Mouse (Mus musculus) spleen, postnatal 4 days (tissue): ENCODE measurements around the gene Kcnip4.

Source experiments
- DNase-seq, 2 experiments: peaks; one replicate each; pipeline ENCODE4 v3.0.0; 2022; ENCODE audit warnings: low spot score in 2 of 2

Kcnip4 gene

DNA sequence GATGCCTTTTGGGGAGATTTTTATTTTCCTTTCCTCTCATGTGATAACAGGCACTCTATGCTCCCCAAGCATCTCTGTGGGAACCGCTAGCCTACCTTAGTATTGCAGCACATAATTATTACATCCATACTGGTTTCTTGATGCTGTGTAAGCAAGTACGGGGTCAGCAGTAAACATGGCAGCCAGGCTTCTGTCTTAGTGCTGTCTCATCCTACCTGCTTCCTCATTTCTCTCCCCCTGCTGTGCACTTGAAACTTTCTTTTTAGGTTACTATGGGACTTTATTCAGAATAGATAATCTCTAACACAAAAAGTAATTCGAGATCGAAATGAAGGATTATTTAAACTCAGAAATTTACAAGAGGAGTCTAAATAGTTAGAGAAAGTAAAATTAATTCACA lies 973.0 kb downstream of the Kcnip4 start:
- no peak for DNase-seq

DNA sequence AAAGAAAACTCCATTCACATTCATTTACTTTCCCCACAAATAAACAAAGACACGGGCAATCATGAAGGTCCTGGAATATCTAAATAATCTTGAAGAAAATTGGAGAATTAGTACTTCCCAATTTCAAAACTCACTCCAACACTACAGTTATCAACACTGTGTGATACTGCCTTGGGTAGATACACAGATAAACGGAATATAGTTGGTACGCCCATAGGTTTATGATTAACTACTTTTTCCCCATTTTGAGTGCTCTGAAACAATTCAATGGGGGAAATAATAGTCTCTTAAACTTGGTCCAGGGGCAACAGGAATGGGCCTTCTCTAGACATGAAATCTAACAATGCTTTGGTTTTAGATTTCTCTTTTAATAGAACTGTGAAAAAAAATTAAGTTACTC lies 978.9 kb downstream of the Kcnip4 start:
- no peak for DNase-seq

DNA sequence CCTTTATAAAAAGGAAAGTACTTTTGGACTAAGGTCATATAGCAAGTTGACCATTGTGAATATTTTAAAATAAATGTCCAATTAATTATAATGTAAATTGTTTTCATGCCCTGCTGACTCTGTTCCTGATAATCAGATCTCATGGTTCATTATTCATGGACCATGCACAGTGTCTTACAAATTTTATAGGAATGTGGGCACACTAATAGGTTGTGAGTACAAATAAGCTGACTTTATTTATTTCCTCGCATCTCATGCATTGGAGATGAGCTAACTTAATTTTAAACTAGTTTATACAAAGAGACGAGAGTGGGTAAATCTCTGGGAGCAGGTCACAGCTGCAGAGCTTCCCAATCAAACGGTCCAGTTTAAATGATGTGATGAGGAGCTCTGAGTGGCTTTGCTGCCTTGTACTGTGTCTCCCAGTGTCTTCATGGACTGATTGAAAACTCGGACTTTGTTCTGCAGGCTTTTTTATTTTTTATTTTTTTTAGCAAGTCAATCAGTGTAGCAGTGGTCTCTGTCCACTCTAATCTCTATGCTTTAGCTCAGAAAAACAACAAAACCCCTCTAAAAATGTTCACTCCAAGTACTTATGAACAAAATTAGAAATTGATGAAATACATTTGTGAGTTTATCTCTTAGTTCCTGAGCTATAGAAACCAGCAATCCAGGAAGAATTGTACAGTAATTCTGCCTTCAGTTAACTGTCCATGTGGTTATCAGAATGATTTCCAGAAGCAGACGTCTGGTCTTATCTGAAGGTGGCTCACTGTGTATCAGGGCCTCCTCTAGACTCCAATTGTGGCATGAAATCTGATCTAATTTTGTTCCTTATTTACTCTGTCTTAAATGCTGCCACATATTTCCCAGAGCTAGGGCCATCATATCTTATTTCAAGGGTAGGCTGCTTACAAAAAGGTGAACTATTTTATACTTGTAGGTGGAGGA lies 979.6 kb downstream of the Kcnip4 start:
- DNase-seq = no peak

DNA sequence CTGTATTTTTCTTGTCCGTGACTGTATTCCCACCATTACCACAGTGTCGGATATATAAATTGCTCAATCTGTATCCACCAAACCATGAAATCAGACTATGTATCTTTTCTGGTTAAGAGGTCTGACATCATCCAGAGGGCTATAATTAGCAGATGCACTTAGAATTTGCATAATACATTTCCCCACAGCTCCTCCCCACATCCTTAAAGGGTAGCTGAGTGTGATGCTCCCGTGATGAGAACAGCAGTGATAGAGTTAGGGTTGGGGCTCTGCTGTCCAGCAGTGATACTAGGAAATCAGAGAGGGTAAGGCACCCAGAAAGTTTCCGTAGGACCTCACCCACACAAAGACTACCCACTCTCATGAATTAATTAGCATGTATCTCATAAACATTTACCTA lies 1006.7 kb downstream of the Kcnip4 start:
- no peak for DNase-seq

DNA sequence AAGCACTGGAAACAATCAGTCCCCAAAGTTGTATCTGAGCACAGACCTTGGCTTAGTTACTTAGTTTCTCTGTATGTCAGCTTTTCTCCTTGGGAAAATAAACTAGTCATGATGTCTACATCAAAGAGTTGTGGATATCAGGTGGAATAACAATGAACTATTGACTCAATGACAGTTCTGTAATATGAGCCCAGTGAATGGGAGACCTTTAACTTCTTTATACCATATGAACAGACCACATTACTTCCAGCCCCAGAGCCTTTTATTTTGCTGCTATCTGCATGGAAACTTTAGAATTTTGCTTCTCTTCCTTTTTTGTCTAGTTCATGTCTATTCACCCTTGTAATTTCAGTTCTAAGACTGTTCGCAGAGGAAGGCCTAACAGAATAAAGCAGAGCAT lies 1011.4 kb downstream of the Kcnip4 start:
- no peak for DNase-seq

DNA sequence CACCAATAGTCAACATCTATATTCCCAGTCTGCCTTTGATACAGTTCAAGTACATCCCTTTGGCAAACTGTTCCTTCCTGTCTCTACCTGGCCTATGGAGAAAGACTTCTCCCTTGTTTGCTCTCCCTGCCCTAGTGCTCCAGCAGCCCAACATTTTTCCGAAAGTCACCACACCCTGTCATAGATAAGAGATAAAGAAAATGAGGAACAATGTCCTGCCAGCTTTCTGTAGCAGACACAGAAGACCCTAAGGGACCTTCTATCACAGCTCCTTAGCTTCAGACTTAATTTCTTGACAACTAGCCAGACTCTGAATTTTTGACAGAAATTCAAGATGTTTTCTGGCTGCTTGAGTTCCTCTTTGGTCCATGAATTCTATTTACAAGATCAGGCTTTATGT lies 1013.4 kb downstream of the Kcnip4 start:
- DNase-seq = no peak

DNA sequence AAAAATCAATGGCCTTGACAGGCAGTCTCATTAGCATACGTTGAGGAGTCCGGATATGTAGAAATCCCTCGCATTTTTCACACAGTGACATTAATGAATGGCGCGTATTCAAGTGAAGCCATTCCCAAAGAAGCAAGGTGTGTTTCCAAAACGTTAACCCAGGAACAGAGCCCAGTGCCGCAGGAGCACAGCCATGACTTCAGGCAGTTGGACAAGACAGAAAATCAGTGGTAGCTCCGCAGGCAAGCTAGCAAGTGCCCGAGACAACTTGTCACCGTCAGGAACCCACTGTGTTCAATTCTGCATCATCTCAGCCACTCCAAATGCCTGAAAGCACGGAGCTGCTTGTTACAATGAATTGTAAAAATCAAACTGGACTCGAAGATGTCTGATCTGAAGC lies 1014.5 kb downstream of the Kcnip4 start:
- no peak for DNase-seq

DNA sequence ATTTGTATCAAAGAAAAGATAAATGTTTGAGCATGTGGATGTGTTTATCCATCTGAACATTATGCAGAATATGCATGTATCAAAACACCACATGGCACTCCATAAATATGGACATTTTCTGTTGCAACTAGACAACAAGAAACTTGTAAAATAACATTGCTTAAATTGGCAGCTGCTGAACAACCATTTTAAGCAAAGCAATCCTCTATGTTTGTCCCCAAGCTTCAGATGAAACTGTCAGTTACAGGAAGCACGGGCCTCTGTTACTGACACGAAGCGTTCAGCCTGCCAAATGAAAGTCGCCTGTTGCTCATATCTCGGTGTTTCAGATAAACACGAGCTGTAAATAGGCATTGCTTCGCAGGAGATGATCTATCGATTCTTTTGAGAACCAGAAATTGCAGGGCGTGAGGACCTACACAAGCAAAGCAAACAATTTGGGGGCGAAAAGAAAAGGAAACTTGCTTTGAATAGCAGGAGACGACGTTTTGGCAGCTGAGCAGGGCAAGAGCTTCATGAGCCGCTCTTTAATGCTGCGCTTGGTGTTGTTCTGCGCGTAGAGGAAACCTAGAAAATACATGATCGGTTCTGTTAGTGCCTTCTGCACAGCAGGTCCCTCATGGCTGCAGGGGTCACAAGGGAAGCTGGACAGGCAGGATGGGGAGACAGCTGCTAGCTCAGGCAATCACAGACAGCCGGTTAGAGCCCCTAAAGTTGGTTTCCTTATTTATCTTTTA lies 1015.3 kb downstream of the Kcnip4 start:
- DNase-seq = no peak

DNA sequence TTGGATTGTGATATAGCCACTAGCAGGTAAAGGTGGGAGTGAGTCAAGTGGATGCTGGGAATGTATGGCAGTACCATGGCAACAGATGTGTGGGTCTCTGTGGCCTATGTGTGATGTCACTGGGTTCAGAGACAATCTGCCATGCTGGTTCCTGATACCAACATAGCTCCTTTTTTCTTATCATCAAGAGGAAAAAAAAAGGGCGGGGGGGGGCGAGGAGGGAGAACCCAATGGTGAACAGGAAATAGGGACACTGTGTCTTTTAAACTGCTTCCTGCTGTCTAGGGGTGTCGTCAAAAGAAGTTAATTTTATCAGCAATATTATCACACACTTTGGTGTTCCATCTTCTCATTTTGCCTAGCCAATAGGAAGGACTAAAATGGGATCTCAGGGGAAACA lies 1021.6 kb downstream of the Kcnip4 start:
- DNase-seq = no peak

DNA sequence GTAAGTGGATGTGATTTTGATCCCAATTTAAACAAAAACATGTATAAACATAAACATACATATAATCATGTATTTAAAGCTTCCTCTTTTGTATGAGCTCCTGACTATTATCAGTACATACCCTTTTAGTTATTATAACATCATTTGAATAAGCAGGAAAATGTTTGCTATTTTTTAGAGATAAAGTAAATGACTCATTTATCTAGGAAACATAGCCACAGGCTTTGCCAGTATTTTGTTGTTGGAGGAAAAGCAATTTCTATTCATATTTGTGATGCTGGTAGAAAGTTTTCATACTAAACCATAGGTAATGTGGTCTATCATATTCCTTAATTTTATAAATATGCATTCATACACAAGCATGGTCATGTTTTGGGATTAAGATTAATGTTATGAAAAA lies 1022.3 kb downstream of the Kcnip4 start:
- no peak for DNase-seq

DNA sequence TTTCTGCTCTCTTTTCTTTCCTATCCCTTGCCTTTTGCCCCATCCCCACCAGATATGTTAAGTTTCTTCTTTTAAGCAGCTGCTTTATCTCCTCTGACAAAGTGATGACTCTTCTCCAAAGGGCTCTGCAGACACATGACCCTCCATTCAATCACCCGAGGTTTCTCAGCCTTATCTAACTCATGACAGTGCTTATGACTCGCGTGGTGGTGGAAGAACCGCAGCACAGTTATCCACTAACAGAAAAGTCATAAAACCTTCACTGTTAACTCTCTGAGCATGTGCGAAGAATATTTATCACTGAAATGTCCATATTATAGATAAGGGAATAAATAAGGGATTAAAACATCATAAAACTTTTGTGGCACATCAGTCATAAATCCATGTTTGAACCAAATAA lies 1024.5 kb downstream of the Kcnip4 start:
- no peak for DNase-seq

DNA sequence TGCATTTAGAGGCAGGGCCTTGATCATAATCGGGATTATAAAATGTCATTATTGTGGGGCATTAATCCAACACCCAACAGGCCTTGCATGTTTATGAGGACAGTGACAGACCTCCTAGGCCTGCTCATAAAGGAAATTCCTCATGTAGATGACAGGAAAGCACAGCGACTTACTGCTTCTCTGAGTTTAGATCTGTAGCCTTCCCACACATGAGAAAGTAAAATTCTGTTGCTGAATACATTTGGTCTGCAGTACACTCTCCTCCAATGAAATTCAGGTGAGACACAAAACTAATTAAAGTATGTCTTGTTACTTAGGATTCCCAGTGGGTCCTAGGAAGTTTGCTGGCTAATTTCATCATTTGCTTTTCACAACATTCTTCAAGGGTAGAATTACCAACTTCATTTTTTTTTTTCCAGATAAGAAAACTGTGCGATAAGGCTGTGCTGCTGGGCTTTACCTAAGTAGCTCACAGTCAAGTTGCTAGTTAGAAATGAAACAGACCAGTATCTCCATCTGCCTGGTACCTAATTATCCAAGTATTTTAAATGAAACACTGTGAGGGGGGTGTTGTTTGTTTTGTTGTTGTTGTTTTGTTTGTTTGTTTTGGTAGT lies 1033.7 kb downstream of the Kcnip4 start:
- no peak for DNase-seq

DNA sequence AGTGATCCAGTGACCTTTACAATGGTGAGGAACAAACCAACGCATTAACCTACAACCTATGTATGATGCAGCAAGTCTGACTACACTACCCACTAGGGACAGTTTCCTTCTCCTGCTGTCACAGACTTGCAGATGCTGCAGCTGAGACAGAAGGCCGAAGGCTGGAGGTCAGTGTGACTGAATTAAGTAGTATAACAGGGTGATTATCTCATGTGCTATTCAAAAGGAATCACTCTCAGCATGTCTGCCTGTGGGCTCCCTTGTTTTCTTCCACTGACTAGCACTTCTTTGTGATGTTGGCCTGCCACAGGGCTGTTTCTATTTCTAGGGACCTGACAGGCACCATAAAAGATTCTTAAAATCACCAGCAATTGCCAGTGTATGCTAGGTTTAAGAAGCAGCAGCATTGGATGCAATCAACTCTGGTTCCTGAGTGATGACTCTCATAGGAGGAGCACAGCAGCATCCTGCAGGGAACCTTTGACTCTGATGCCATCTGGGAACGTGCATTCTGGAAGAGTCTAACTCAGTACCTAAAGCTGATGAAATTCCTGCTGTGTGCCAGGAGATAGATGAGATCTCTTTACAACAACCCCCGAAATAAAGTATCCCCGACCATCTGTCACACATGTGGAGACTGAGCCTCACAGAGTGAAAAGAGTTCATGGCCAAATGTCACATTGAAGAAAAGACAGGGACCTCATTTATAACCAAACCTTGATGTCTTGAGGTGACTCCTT lies 1035.0 kb downstream of the Kcnip4 start:
- no peak for DNase-seq

DNA sequence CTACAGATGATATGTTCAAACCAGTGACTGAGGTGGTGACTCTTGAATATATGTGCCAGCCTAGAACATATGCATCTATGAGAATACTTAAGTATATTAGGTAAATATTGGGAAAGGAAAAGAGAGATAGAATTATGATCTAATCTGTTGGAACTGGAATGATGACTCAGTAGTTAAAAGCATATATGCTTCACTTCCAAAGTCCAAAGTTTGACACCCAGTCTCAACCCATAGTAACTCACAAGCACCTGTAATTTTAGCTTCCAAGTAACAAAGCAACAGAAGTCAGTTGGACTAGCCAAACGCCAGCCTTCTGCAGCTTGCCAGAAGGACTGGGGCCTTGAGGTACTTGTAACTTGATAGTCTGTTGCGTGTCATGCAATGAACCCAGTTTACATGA lies 1041.6 kb downstream of the Kcnip4 start:
- DNase-seq = no peak

DNA sequence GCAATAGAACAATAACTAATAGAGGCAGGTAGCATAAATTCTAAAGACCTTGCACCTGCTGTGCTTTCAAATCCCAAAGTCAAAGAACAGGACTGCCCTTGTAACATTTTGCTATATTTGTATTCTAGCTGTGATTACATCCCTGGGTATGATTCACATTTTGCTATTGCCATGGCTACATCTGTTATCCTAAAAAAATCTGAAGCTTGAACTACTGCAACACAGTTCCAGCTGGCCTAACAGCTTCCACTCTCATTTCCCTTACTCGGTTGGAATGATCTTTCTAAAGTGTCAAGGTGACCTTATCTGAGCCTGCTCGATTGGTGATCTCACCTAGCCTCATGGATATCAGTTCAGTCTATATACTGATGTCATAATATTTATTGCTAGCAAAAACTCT lies 1064.5 kb downstream of the Kcnip4 start:
- no peak for DNase-seq

DNA sequence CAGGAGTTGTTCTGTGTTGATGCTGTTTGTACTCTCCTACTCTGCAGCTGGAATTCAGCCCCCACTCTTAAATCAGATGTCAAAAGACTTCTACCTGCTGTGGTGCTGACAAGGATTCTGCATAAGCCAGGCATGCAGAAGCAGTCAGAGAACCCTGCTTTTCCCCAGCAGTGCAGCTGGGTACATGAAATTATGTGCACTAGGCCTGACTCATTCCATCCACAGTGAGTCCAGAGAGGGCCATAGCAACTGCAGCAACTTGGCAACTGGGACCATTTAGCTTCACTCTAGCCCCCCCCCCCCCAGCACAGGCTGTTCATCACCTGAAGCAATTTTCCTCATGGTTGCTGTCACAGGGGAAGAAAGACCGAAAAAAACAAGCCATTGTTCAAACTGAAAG lies 1075.8 kb downstream of the Kcnip4 start:
- DNase-seq = no peak

DNA sequence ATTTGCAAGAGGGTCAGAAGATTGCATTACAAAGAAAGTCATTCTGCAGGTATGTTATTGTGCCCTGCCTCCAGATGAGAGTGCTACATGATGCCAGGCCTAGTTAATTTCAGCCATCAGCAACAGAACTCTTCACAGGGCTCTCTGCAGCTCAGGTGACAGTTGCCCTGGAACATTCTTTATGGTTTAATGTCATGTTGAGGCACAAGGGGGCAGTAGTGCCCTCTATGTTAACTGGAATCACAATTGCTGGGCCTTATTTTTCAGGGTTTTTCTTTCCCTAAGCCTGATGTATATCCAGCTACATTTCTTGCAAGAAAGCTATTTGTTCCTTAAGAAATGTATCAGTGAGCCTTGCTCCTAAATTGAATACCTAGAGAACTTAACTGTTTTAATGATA lies 1094.2 kb downstream of the Kcnip4 start:
- DNase-seq = no peak

DNA sequence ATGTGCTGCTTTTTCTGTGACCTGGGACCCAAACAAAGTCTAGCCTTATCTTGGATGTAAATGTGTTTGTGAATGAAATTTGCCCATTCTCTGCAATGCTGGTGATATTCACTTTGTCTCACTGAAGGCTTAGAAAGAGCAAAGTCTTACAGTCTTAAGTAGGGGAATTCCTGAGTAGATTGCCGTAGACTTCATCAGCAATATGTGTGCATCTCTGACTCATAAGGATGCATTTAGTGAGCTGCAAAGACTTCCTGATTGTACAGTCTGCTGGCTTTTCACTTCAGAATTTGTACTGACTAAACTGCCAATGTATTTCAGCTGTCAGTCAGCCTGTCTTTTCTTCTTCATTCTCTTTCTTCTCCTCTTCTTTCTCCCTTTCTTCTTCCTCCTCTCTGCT lies 1102.8 kb downstream of the Kcnip4 start:
- no peak for DNase-seq

DNA sequence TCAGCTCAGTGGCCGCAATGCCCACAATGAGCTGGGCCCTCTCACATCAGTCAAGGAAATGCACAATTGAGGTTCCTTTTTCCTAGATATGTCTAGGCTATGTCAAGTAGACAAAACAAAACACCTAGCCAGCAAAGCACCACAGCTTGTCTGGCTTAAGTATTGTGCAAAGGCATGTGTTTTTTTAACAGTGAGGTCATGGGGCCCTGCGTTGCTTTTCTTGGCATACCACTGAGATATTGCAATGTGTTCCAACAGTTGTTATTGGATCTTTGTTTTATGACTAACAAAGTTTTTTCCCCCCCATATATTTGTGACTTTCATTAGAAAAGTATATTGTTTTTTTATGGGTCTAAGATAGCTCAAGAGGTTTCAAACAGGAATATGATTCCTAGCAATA lies 1105.0 kb downstream of the Kcnip4 start:
- DNase-seq = no peak

DNA sequence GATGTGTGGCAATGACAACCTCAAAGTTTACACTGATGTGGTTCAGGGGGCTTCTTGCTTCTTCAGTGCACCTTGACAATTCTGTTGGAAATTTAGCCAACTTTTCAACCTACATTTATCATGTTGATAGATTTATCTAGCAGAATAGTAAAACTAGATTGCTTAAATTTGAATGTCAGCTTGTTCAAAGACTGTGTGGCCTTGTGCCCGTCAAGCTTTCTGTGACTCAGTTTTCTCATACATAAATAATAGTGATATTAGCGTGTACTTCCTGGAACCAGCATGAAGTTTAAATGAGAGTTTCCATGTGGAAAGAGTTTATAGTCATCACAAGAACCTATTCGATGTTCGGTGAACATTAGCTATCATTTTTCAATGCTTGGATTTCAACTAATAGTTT lies 1112.4 kb downstream of the Kcnip4 start:
- DNase-seq = no peak

DNA sequence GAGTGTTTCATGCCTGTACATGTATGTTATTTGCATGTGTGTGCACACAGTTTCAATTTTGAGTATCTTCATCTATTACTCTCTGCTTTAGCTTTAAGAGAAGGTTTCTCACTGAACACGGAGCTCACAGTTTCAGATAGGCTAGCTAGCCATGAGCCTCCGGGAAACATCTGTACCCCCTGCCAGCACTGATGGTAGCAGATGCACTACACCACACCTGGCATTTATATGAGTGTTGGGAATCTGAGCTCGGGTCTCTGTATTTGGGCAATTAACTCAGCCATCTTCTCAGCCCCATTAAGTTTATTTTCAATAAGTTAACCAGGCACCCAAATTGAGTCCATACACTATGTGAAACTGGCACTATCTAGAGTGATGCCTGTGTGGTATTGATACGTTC lies 1113.2 kb downstream of the Kcnip4 start:
- DNase-seq = no peak

DNA sequence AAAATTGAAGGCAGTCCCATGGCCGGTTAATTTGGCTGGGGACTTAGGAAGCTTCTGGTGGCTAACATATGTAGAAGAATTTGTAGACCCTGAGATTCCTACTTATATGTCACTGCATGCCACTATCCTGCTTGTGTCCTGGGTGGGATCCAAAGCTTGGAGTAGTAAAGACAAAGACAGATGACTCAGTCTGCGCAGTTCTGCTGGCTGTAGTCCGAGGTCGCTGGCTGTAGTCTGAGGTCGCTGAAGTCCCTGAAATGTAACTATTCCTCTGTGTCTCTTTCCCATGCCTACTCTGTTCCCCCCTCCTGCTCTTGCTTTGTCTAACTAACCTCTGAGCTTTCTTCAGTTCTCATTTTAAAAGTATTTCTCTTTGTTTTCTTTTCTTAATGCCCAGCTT lies 1114.4 kb downstream of the Kcnip4 start:
- no peak for DNase-seq
